Mouse (Mus musculus): ENCODE measurements around the gene Rpl27.
"Not testable (repeated sequence)": the region's sequence is repeated elsewhere in the genome, so short reads cannot be mapped to it uniquely, and the experiment has no call there.

Rpl27 gene

GRCm38 (mm10) chr11:101446860-101447259 is 4.8 kb downstream of the Rpl27 start:
- intact Hi-C loops (cut with DNase I): not testable (repeated sequence)

DNA sequence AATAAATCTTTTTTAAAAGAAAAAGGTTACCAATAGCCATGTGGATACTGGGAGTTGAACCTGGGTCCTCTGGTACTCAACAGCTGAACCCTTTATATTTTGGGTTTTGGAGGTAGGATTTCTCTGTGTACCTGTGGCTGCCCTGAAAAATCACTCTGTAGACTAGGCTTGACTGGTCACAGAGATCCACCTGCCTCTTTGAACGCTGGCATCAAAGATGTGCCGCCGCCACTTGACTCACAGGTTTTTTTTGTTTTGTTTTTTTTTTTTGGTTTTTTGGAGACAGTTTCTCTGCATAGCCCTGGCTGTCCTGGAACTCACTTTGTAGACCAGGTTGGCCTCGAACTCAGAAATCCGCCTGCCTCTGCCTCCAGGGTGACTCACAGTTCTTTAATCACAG is 5.7 kb downstream of the Rpl27 start:
- intact Hi-C loops (cut with DNase I): no loop called here

DNA sequence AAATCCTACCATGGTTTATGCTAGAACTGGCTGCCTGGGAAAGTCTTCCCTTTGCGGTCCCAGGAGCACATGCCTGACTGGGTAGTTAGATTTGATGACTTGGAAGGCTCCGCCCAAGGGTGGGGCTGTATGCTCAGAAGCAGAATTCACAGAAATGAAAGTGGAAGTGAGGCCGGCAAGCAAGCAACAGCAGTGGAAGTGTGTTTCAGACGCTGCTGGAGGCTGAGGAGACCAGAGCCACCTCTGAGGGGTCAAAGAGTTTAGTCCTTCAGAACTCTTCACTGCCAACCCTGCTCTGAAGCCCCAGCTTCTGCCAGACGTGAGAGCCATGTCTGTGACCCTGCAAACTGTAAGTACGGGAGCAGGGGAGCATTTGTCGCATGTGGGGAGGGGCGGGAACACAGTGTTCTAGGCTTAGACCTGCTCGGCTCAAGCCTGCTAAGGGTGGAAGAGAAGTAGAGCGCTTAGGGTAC is 6.2 kb downstream of the Rpl27 start, which contains the start of gene Ifi35:
Ifi35 (plus strand) TSS at position 134 of the 473 bp plus-strand sequence.
- intact Hi-C loops (cut with DNase I): no loop called here

DNA sequence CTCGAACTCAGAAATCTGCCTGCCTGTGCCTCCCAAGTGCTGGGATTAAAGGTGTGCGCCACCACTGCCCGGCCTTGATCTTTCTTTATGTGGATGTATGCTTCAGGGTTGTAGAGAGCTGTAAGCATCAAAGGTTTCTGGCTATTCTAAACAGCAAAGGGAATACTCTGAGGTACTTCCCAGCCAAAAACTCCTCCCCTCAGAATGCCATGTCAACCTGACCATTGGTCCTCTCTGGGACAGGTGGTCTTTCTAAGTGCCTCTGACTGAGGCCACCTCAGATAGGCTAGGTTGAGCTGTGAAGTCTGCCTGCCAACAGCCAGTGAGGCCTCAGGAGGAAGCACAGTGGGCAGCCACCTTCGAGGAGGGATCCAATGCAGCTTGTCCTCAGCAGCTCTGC is 6.8 kb downstream of the Rpl27 start:
- intact Hi-C loops (cut with DNase I): no loop called here

DNA sequence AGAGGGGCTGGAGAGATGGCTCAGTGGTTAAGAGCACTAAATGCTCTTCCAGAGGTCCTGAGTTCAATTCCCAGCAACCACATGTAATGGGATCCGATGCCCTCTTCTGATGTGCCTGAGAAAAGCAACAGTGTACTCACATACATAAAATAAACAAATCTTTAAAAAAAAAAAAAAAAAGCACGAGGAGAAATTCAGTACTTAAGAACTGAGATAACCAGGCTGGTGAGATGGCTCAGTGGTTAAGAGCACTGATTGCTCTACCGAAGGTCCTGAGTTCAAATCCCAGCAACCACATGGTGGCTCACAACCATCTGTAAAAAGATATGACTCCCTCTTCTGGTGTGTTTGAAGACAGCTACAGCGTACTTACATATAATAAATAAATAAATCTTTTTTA is 7.5 kb downstream of the Rpl27 start:
- intact Hi-C loops (cut with DNase I): not testable (repeated sequence)

DNA sequence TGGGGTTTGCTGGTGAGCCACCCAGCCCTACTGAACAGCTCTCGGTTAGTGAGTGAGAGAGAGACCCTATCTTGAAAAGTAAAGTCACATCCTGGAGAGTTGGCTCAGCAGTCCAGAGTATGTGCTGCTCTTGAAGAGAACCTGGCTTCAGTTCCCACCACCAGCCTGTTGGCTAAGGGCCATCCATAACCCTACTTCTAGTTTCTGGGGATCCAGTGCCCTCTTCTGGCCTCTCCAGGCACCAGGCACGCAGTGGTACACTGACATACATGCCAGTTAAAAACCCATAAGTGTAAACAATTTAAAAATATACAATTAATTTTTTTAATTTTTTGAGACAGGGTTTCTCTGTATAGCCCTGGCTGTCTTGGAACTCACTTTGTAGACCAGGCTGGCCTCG is 8.3 kb downstream of the Rpl27 start:
- intact Hi-C loops (cut with DNase I): no loop called here

DNA sequence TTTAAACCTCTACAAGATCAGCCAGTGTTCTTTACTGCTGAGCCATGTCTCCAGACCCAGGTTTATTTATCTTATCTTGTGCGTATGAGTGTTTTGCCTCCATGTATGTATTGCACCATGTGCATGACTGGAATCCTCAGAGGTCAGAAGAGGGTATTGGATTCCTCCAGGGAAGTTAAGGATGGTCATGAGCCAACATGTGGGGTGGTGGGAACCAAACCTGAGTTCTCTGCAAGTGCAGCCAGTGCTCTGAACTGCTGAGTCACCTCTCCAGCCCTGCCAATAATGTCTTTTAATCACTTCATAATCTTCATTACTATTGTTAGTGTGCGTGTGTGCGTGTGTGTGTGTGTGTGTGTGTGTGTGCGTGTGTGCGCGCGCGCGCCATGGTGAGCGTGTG is 9.4 kb downstream of the Rpl27 start:
- intact Hi-C loops (cut with DNase I): no loop called here

DNA sequence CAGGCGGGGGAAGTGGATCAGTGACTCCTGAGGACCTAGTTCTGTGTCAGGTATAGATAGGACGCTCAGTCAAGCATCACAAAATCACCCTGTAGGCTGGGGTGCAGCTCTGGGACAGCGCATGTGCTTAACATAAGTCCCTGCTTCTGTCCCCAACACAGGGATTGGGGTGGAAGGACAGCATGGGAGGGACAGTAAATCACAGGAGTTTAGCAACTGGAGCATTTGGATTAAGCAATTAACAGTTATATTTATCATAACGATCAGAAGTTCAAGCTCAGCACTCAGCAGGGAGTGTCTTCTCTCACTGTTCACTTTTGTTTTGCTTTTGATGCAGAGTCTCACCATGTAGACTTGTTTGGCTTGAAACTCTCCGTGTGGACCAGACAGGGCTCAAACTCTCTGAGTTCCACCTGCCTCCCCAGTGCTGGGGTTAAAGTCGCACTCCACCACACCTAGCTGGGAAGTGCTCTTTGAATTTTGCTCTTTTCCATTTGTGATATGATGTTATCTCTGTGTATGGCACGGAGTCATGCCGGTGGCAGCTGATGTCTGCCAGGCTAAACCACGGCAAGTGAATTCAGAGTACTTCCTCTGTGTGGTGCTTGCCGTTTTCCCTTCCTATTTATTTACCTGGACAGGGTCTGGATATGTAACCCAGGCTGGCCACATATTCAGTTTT is 10.1 kb downstream of the Rpl27 start:
- intact Hi-C loops (cut with DNase I): no loop called here

DNA sequence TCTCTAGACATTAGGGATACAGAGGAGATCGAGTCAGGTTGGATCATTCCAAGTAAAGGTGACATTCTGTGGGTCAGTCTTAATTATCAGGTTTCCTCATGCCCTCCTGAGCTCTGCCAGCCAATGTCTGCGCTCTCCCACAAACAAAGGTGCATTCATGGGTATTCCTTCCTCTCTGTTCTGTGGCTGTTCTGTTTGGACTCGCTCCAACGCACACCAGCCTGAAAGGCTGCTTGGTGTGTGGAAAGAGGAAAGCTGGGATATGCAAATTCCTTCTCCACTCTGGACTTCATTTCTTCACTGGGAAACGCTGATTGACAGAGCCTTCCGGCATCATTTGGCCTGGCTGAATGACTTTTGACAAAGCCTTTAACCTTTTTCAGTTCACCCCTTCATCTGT is 12.6 kb downstream of the Rpl27 start:
- intact Hi-C loops (cut with DNase I): no loop called here

DNA sequence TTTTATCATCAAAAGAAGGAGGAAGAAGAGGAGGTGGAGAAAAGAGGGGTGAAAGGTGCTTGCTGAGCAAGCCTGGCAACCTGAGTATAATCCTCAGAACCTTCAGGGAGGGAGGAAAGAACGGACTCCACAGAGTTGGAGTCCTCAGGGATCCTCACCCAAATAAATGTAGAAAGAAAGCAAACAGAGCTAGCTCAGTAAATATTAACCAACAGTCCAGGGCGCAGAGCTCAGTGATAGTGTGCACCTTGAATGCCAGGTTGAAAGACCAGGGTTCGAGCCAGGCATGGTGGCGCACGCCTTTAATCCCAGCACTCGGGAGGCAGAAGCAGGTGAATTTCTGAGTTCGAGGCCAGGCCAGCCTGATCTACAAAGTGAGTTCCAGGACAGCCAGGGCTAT is 13.5 kb downstream of the Rpl27 start:
- intact Hi-C loops (cut with DNase I): no loop called here

- intact Hi-C loops (cut with DNase I): no loop called here
Observed at GRCm38 (mm10) chr11:101457631-101458030, 15.5 kb downstream of the Rpl27 start.

DNA sequence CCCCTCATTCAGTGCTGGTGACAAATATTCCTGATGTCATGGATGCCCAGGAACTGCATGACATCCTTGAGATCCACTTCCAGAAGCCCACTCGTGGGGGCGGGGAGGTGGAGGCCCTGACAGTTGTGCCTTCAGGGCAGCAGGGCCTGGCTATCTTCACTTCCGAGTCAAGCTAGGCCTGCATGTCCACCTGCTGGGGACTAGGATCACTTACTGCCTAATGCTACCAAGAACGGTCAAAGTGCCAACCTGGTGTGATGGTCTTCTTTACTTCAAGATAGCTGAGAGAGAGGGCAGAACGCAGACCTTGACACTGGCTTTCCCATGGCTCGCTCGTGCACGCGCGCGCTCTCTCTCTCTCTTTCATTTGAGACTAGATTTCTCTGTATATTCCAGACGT is 16.1 kb downstream of the Rpl27 start:
- intact Hi-C loops (cut with DNase I): no loop called here

GRCm38 (mm10) chr11:101459716-101460115 is 17.6 kb downstream of the Rpl27 start:
- intact Hi-C loops (cut with DNase I): no loop called here

GRCm38 (mm10) chr11:101460321-101460720 is 18.2 kb downstream of the Rpl27 start:
- intact Hi-C loops (cut with DNase I): no loop called here

GRCm38 (mm10) chr11:101462141-101462540 is 20.0 kb downstream of the Rpl27 start:
- intact Hi-C loops (cut with DNase I): no loop called here

DNA sequence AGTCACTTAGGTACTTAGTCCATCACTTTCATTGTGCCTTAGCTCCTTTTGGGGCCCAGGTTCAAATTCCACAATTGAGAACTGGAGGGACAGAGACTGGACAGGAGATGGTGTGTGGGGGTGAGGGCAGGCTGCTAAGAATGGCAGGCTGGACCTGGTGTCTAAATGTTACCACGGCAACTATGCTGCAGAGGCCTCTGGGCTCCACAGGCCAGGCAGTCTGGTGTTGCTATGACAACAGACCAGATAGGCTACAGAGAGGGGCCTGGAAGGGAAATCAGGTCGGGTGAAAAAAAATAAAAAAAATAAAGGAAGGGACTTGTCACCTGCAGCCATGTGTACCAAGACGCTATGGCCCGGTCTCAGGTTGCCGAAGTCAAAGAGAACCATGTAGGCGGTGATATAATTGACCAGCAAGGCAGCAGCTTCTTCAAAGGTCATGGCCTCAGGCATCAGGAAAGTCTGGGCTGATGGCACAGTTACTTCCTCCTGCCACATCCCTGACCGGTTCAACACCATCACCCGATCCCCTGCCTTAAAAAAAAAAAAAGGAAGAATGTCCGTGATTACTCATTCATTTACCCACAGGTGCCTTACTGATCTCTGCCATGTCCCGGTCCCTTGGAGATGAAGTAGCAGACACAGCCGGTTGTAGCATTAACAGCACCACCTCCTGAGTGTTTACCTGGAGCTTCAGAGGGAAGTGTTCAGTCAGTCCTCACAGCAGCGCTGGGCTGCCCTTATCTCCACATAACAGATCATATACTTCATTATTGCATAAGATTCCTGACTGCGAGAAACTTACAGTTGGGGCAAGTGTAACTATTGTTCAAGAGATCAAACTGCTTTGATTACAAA is 20.7 kb downstream of the Rpl27 start:
- intact Hi-C loops (cut with DNase I): no loop called here

DNA sequence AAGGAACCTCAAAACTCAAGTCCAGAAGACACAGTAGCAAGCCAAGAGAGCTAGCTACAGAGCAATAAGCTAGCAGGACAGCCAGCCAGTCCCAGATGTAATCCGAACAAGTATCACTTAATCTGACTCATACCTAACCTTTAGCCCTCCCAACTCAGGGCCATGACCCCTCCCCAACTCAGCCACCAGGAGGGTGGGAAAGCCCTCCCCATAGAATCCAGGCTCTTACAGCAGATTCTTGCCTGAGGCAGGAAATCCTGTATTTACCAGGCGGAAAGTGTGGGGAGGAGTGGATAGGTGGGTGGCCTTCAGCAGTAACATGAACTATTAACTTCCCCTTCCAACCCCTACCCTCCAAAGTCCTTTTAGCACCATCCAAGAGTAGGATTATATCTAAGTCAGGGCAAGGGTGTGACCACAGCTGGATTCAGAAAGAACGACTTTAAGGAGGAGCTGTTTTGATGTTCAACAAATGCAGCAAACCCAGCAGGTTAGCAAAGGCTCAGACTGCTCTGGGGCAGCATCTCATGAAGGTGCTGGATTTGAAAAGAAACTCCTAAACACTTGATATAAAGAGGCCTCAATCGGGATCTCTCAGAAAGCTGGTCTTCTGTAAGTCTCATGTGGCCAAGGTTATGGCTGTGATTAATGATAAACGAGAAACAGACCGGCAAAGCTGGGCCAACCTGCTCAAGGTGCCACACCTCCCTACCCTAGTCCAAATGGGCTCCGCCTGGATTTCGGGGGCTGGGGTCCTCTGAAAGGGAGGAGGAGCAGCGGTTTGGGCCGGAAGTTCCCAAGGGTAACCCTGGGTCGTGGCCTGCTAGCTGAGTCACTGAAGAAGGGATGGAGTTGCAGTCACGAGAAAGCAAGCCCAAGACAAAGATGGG is 22.4 kb downstream of the Rpl27 start, which contains the start of gene Rnd2:
Rnd2 (plus strand) TSS at position 789 of the 890 bp plus-strand sequence.
- intact Hi-C loops (cut with DNase I): loop anchor here (5.0 kb wide), 1 partner anchor 83 kb away; no protein-coding TSS in a partner anchor

DNA sequence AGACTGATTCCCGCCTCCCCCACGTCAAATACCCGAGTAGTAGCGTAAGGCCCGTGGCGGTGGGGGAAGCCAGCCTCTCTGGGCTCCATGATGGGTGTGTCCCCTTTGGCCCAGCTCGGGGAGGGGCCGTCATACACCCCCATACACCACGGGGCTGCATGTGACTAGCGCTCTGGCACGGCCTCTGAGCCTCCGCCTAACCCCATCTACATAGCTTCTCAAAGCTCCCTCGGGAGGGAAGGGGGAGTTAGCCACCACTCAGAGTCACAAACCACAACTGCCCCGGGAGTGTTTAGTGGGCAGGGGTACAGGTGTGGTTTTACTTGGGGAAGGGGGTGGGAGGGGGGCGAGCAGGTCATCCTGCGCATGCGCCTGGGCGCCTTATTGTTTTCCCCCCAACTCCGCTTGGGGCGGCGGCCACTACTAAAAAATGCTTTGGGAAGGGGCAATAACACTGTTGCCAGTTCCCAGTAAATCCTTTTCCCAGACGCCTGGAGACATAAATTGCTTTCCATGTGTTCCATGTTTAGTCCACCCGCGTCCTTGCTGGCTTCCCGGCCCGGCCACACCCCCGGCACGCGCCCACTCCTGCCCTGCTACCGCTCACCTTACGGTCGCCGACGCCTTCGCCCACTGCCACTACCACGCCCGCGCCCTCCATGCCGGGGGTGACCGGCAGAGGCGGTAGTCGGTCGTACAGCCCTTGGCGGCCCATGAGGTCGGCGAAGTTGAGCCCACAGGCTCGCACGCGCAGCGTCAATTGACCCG is 23.2 kb downstream of the Rpl27 start:
- intact Hi-C loops (cut with DNase I): loop anchor here (5.0 kb wide), 1 partner anchor 82 kb away; no protein-coding TSS in a partner anchor

DNA sequence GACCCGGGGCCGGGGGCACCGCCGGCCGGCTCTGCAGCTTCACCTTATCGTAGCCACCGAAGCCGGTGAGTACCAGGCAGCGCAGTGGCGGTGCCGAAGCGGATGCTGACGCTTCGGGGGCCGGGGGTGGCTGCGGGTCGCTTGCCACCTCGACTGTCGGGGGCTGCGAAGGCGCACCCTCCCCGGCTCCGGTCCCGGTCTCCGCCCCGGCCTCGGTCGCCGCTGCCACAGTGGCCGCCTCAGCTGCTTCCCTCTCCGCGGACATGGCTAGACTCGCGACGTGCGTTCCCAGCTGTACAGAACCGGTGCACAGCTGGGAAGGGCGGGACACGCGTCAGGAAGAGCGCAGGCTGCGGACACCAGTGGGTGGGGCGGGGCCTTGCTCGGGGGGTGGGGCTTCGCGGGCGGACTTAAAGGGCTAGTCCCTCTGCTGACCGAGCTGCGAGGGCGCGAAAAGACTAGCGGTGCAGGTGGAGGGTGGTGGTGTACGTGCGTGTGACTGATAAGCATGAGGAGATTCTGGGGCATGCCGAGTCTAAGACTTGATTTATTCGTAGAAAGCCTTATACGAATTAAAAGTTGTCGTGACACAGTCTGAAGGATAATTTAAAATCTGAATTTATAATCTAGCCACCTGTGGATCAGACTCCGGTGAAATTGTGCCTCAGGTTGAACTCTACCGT is 23.9 kb downstream of the Rpl27 start, which contains the start of gene Vat1:
Vat1 (minus strand) TSS at position 362 of the 683 bp plus-strand sequence.
- intact Hi-C loops (cut with DNase I): loop anchor here (5.0 kb wide), 1 partner anchor 81 kb away; no protein-coding TSS in a partner anchor

DNA sequence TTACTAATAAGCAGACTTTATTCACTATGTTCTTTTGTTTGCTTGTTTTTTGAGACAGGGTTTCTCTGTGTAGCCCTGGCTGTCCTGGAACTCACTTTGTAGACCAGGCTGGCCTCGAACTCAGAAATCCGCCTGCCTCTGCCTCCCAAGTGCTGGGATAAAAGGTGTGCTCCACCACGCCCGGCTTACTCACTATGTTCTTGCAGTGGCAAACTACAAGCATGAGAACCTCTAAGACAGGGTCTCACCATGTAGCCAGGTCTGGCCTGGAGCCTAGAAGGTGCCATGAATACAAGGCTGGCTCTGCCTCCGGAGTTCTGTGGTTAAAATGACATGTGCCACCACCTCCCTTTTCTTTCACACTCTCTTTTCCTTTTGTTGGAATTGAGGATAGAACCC is 24.5 kb downstream of the Rpl27 start:
- intact Hi-C loops (cut with DNase I): loop anchor here (5.0 kb wide), 1 partner anchor 81 kb away; no protein-coding TSS in a partner anchor

Data from adrenal gland (tissue).